Mouse (Mus musculus) kidney, embryonic 14.5 days (tissue): ENCODE results near the gene Colca2. TPM values are rescaled to one million over a fixed set of nuclear protein-coding genes. Genes with fewer than 3 reads are reported as not detected.
A peak's percentile ranks its signal among the peaks of the same experiment; 100 is the strongest.

Source experiments
- ATAC-seq: fragments of 200-750 bp; cut with Nextera tagmentation; 2 replicates; pipeline ENCODE4 v1.8.0; 2017; ENCODE audit warnings: moderate number of reproducible peaks, mild to moderate bottlenecking, moderate TSS enrichment, moderate library complexity; ENCODE audit not compliant: low FRiP score, low TSS enrichment
- H3K27ac ChIP-seq: fragments of 300-500 bp; sonication (generic); 2 replicates; pipeline ENCODE4 v1.5.1; 2014; ENCODE audit warnings: low read depth, mild to moderate bottlenecking, low read length, moderate library complexity, mixed read lengths
- H3K27me3 ChIP-seq: fragments of 300-500 bp; sonication (generic); 2 replicates; pipeline ENCODE4 v1.6.1; 2014; ENCODE audit warnings: mild to moderate bottlenecking, low read length; ENCODE audit not compliant: control insufficient read depth, insufficient read depth
- H3K36me3 ChIP-seq: fragments of 300-500 bp; sonication (generic); 2 replicates; pipeline ENCODE4 v1.6.1; 2014; ENCODE audit warnings: low read length, mixed read lengths; ENCODE audit not compliant: control insufficient read depth, insufficient read depth
- H3K4me1 ChIP-seq: fragments of 300-500 bp; sonication (generic); 2 replicates; pipeline ENCODE4 v1.6.1; 2014; ENCODE audit warnings: low read length, mixed read lengths; ENCODE audit not compliant: control insufficient read depth, insufficient read depth
- H3K4me2 ChIP-seq: fragments of 300-500 bp; sonication (generic); replicated peaks from 2 replicates; pipeline ENCODE4 v1.6.1; 2014; ENCODE audit warnings: low read depth, mild to moderate bottlenecking, low read length
- H3K4me3 ChIP-seq: fragments of 300-500 bp; sonication (generic); 2 replicates; pipeline ENCODE4 v1.5.1; 2014; ENCODE audit warnings: mild to moderate bottlenecking, low read length
- H3K9ac ChIP-seq: fragments of 300-500 bp; sonication (generic); 2 replicates; pipeline ENCODE4 v1.6.1; 2014; ENCODE audit warnings: low read depth, mild to moderate bottlenecking, low read length, moderate library complexity
- H3K9me3 ChIP-seq: fragments of 300-500 bp; sonication (generic); 2 replicates; pipeline ENCODE4 v1.6.1; 2016; ENCODE audit warnings: low read length; ENCODE audit not compliant: control insufficient read depth
- WGBS: fragments of 180-500 bp; shearing (Covaris S2); extraction: QIAGEN DNeasy Blood & Tissue Kit; methylation state at CpG from one replicate; pipeline ENCODE4 v1.1.7; 2014; 5-methylcytosine and 5-hydroxymethylcytosine counted together
- polyA plus RNA-seq: library from polyadenylated mRNA; unstranded; fragments of >200 nt; fragmentation: Nextera tagmentation; extraction: Ambion mirVana; gene quantifications from 2 replicates; pipeline ENCODE4 v1.2.1, GENCODE M21; 2014

Gene Colca2
- polyA plus RNA-seq = 2.8 and 5.2 TPM in 2 replicates

DNA sequence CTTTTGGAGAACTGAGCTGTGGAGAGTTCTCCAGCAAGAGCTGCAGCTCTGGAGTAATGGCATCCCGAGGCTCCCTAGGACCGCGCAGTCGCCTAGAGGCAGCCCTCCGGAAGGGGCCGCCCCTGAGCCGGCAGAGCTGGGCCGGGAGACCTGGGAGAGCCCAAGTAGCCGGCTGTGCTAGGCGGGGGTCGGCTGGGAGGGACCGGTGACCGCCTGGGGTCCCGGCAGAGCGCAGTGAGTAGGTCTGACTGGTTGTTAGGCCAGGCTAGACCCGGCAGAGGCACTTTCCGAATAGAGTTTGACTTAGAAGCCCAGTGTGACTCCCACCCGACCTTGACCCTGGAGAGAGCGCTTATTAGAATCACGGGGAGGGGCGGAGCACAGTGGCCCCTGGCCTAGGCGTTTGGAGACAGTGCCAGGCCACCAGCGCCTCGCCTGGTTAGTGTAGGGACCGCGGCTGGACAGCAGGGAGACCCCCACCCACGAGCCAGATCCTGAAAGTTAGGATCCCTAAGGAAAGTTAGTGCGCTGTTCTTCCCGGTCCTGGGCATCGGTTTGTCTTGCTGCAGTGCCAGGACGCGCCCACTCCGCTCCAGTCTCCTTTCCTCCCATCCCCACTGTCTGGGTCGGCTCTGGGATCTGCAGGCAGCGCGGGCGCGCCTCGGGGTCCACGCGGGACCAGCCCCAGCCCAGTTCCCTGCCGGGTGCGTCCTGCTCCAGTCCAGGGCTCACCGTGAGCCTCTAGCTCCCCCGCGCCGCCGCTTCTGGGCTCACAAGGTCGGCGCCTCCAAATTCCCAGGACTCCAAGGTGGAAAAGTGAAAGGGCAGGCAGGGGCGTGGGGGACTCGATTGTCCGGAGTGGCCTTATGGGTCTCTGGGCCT, at the start of gene Colca2:
Colca2 (minus strand) TSS at position 70 of the 882 bp plus-strand sequence.
- ATAC-seq = peak; percentile 98

DNA sequence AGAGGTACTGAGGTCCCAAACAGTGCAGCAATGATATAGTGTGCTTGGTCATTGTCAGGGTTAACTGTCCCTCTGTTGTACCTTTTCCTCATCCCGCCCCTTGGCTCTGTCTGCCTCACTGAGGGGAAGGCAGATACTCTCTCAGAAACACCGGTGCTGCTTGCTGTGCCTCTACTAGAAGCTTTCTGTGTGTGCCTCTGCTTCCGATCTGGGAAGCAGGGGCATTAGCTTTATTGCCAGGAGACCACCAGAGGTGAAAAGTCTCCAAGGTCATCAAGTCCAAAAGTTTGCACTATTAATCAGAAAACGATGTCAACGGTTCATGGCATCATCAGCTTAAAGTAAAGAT, 49.2 kb upstream of the Colca2 start:
- ATAC-seq = no peak
- H3K36me3 ChIP-seq = no peaks in the 10 kb centered on the region
- no peaks in the 10 kb centered on the region for H3K4me1 ChIP-seq
- 81% methylated on average over 5 of the region's 5 CpGs for WGBS
- H3K27ac ChIP-seq = no peak overlapping the region
- no peaks in the 10 kb centered on the region for H3K27me3 ChIP-seq
- no peak overlapping the region for H3K9ac ChIP-seq
- H3K4me2 ChIP-seq = no peak overlapping the region
- H3K9me3 ChIP-seq = no peaks in the 10 kb centered on the region
- H3K4me3 ChIP-seq = no peak overlapping the region

More for the DNA sequence above, at the start of gene Colca2:
- H3K27ac ChIP-seq = peak within 1 kb of the TSS; percentile 67; the same call in 1 of the 2 replicates
- no peaks in the 10 kb centered on the region for H3K9me3 ChIP-seq
- 0 out of 2 replicates have a peak, but pooled peaks cover 6% of the 10 kb centered on the region for H3K4me1 ChIP-seq
- H3K4me3 ChIP-seq = peak within 1 kb of the TSS; percentile 64
- H3K4me2 ChIP-seq = peak within 1 kb of the TSS; percentile 92
- no peaks in the 10 kb centered on the region for H3K27me3 ChIP-seq
- WGBS = under 1% methylated on average over 53 of the region's 53 CpGs
- no peaks in the 10 kb centered on the region for H3K36me3 ChIP-seq
- H3K9ac ChIP-seq = peak within 1 kb of the TSS; percentile 72

GRCm38 (mm10) chr9:51326619-51327554, 48.5 kb upstream of the Colca2 start:
- H3K9ac ChIP-seq = no peak overlapping the region
- no peak overlapping the region for H3K4me2 ChIP-seq
- WGBS = 83% methylated on average over 11 of the region's 11 CpGs
- no peaks in the 10 kb centered on the region for H3K36me3 ChIP-seq
- H3K9me3 ChIP-seq = no peaks in the 10 kb centered on the region
- H3K4me1 ChIP-seq = no peaks in the 10 kb centered on the region
- H3K27me3 ChIP-seq = no peaks in the 10 kb centered on the region
- H3K27ac ChIP-seq = no peak overlapping the region
- no peak for ATAC-seq
- no peak overlapping the region for H3K4me3 ChIP-seq

GRCm38 (mm10) chr9:51324406-51325065, 46.2 kb upstream of the Colca2 start:
- WGBS = 54% methylated on average over 7 of the region's 7 CpGs
- Histone ChIP-seq H3K36me3 (no peaks in the 10 kb centered on the region), H3K4me1 (no peaks in the 10 kb centered on the region), H3K27me3 (no peaks in the 10 kb centered on the region), H3K27ac (no peak overlapping the region), H3K4me3 (no peak overlapping the region), H3K4me2 (no peak overlapping the region), H3K9me3 (no peaks in the 10 kb centered on the region), H3K9ac (no peak overlapping the region)
- ATAC-seq = no peak

DNA sequence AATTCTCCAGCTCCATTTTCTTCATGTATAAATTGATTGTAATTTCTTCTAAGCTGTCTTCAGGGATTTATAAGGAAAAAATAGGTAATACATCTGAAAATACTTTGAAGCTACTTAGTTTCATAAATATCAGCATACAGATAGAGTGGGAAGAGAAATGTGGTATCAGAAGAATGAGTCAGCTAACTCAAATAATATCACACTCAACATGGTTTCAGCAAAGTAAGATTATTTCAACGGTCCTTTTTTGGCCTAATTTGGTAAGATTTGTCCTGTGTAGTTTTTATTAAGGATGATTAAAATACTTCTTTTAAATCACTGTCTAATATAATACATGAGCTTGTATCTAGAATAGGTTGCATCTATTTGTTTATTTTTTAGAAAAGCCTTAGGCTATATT, 41.7 kb upstream of the Colca2 start:
- Histone ChIP-seq H3K4me3 (no peak overlapping the region), H3K9ac (no peak overlapping the region), H3K9me3 (no peaks in the 10 kb centered on the region), H3K36me3 (no peaks in the 10 kb centered on the region), H3K27me3 (no peaks in the 10 kb centered on the region), H3K4me1 (no peaks in the 10 kb centered on the region), H3K4me2 (no peak overlapping the region), H3K27ac (no peak overlapping the region)
- WGBS = 84% methylated on average over 1 of the region's 1 CpGs
- ATAC-seq = no peak

DNA sequence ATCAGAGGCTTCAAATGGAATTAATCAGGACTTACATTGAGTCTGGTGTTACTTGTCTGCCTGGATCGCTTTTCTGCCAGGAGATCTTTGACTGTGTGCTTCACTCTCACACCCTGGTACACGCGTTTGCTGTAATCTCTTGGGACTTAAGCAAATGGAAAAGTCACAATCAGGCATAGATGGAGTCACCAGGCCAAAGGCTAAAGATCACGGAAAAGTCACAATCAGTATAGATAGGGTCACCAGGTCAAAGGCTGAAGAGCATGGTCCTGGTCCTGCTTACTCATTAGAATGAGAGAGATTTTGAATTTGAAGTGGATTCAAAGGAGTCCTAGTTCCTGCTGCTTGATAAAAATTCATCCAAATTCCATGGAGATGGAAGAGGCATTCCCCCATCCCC, 39.9 kb upstream of the Colca2 start:
- Histone ChIP-seq H3K4me2 (no peak overlapping the region), H3K9me3 (no peaks in the 10 kb centered on the region), H3K27me3 (no peaks in the 10 kb centered on the region), H3K4me3 (no peak overlapping the region), H3K9ac (no peak overlapping the region), H3K36me3 (no peaks in the 10 kb centered on the region), H3K27ac (no peak overlapping the region), H3K4me1 (no peaks in the 10 kb centered on the region)
- ATAC-seq = no peak
- WGBS = 91% methylated on average over 4 of the region's 4 CpGs

GRCm38 (mm10) chr9:51317322-51317721, 39.0 kb upstream of the Colca2 start:
- Histone ChIP-seq H3K9me3 (no peaks in the 10 kb centered on the region), H3K4me3 (no peak overlapping the region), H3K4me2 (no peak overlapping the region), H3K9ac (no peak overlapping the region), H3K36me3 (no peaks in the 10 kb centered on the region), H3K4me1 (no peaks in the 10 kb centered on the region), H3K27ac (no peak overlapping the region), H3K27me3 (no peaks in the 10 kb centered on the region)
- WGBS = 95% methylated on average over 4 of the region's 4 CpGs
- ATAC-seq = no peak

DNA sequence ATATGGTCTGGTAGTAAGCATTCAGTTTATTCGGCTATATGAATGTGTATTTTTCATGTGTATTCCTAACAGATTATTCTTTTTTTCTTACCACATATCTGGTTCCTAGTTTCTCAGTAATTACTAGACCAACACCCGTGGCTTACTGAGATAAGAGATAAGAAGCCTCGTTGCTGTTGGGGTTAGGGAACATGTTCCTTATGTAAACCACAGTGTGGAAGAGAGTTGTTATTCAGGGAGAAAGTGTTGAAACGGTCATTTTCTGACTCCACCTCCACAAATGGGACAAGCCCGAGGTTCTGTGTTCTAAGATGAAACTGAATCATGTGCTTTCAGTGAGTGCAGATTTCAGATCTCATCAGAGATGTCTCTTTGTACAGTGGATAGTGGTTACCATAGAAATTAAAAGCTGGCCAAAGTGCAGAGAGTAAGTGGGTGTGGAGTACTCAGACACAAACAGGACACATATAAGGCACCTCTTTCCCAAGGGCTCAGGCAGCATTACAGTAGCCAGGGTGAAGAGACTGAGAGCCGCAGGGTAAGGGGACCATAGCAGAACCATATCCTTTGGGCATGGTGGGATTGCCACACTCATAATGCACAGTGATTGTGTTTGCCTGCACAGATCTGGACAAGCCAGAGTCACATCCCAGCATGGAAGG, 37.2 kb upstream of the Colca2 start:
- Histone ChIP-seq H3K27me3 (no peaks in the 10 kb centered on the region), H3K9ac (no peak overlapping the region), H3K27ac (no peak overlapping the region), H3K4me3 (no peak overlapping the region), H3K36me3 (no peaks in the 10 kb centered on the region), H3K4me1 (no peaks in the 10 kb centered on the region), H3K4me2 (no peak overlapping the region), H3K9me3 (no peaks in the 10 kb centered on the region)
- 68% methylated on average over 6 of the region's 6 CpGs for whole genome bisulfite sequencing
- ATAC-seq = no peak
